Mouse (Mus musculus) liver, embryonic 16.5 days (tissue): Measurements from ENCODE around the gene Ranbp3l. TPM values are rescaled to one million over a fixed set of nuclear protein-coding genes. Genes with fewer than 3 reads are reported as not detected.

ENCODE experiments used
- ATAC-seq: fragments of 200-750 bp; cut with Nextera tagmentation; 2 replicates; pipeline ENCODE4 v1.8.0; 2017; ENCODE audit warnings: low read depth, mild to moderate bottlenecking, moderate number of reproducible peaks, moderate library complexity
- H3K27ac ChIP-seq: fragments of 300-500 bp; sonication (generic); 2 replicates; pipeline ENCODE4 v1.5.1; 2014; ENCODE audit warnings: mild to moderate bottlenecking, low read length
- H3K27me3 ChIP-seq: fragments of 300-500 bp; sonication (generic); 2 replicates; pipeline ENCODE4 v1.6.1; 2014; ENCODE audit warnings: low read depth, low read length, mixed read lengths; ENCODE audit not compliant: control insufficient read depth, insufficient read depth
- H3K36me3 ChIP-seq: fragments of 300-500 bp; sonication (generic); 2 replicates; pipeline ENCODE4 v1.6.1; 2014; ENCODE audit warnings: mild to moderate bottlenecking; ENCODE audit not compliant: control insufficient read depth, insufficient read depth
- H3K4me1 ChIP-seq: fragments of 300-500 bp; sonication (generic); 2 replicates; pipeline ENCODE4 v1.6.1; 2014; ENCODE audit warnings: low read depth, low read length, mixed read lengths; ENCODE audit not compliant: control insufficient read depth
- H3K4me2 ChIP-seq: fragments of 300-500 bp; sonication (generic); 2 replicates; pipeline ENCODE4 v1.6.1; 2014; ENCODE audit warnings: low read depth, low read length, mixed read lengths
- H3K4me3 ChIP-seq: fragments of 300-500 bp; sonication (generic); 2 replicates; pipeline ENCODE4 v1.5.1; 2014; ENCODE audit warnings: low read depth, mild to moderate bottlenecking, low read length
- H3K9ac ChIP-seq: fragments of 300-500 bp; sonication (generic); 2 replicates; pipeline ENCODE4 v1.6.1; 2014; ENCODE audit warnings: low read depth, low read length
- H3K9me3 ChIP-seq: fragments of 300-500 bp; sonication (generic); replicated peaks from 2 replicates; pipeline ENCODE4 v1.6.1; 2016; ENCODE audit warnings: low read length; ENCODE audit not compliant: control insufficient read depth
- WGBS: fragments of 180-500 bp; shearing (Covaris S2); extraction: QIAGEN DNeasy Blood & Tissue Kit; methylation state at CpG from one replicate; pipeline ENCODE4 v1.1.7; 2014; ENCODE audit not compliant: insufficient replicate concordance; 5-methylcytosine and 5-hydroxymethylcytosine counted together
- polyA plus RNA-seq: library from polyadenylated mRNA; unstranded; fragments of >200 nt; fragmentation: Nextera tagmentation; extraction: Ambion mirVana; gene quantifications from 2 replicates; pipeline ENCODE4 v1.2.1, GENCODE M21; 2015

Ranbp3l gene
- polyA plus RNA-seq = 0.51 and 1.1 TPM in 2 replicates

DNA sequence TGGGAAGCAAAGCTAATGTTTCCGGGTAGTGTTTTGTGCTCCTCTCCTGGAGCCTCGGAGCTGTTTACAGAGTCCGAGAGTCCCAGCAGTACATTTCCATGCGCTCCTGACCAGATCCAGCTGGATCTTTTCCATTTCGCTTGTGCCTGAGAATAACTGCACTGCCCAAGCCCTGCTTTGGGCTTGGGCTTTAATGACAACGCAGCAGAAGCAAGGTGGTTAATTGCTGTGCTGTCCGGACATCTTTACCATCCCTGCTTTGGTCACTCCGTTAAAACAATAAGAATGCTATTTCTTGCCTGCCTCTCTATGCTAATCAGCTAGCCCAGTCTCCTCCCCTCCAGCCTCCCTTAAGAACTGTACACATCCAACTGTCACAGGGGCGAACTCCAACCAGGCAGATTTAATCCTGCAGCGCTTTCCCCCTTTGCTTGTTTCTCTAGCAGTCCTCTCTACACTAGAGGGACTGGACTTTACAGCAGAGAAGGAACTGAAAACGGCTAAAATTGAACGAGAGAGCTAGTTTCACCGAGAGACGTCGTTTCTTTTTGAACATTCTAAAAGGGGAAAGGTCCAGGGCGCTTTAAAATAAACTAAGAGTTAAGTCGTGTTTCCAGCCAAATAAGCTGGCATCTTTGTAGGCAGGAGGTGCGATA is at the start of gene Ranbp3l:
Ranbp3l (plus strand) TSS at position 377 of the 656 bp plus-strand sequence.
- Histone ChIP-seq H3K4me1 (no peaks in the 10 kb centered on the region), H3K4me2 (peak within 1 kb of the TSS; percentile 35), H3K9me3 (no peaks in the 10 kb centered on the region), H3K9ac (no peak within 1 kb of the TSS), H3K27ac (no peak within 1 kb of the TSS), H3K27me3 (no peaks in the 10 kb centered on the region), H3K36me3 (no peaks in the 10 kb centered on the region), H3K4me3 (peak within 1 kb of the TSS; percentile 45)
- ATAC-seq = peak; percentile 45; the same call in 1 of the 2 replicates
- 56% methylated on average over 18 of the region's 18 CpGs for WGBS

GRCm38 (mm10) chr15:8930061-8930460 is 37.7 kb upstream of the Ranbp3l start:
- no peaks in the 10 kb centered on the region for H3K4me1 ChIP-seq
- no peaks in the 10 kb centered on the region for H3K9me3 ChIP-seq
- H3K27ac ChIP-seq = no peak overlapping the region
- no peaks in the 10 kb centered on the region for H3K27me3 ChIP-seq
- ATAC-seq = no peak
- WGBS = 47% methylated on average over 1 of the region's 1 CpGs
- no peak overlapping the region for H3K9ac ChIP-seq
- no peaks in the 10 kb centered on the region for H3K36me3 ChIP-seq
- H3K4me3 ChIP-seq = no peak overlapping the region
- H3K4me2 ChIP-seq = no peak overlapping the region

DNA sequence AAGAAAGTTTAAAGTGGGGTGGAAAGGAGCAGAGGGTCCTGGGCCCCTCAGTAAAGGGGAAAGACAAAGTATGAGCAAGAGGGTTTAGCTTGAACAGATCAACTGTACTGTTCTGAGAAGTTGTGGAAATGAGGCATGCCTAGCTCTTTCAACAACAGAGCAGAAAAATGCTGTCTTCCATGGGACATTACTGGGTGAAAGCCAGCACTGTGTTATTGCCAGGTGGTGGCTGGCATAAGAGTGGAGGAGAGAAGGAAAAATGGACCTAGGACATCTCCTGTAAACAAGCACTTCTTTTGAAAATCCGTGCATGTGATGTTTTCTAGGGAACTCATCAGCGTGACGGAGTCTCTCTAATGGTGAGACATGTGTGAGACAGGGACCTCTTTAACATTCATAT is 30.8 kb upstream of the Ranbp3l start:
- Histone ChIP-seq H3K36me3 (no peaks in the 10 kb centered on the region), H3K9ac (no peak overlapping the region), H3K4me3 (no peak overlapping the region), H3K4me1 (no peaks in the 10 kb centered on the region), H3K9me3 (no peaks in the 10 kb centered on the region), H3K27ac (no peak overlapping the region), H3K27me3 (no peaks in the 10 kb centered on the region), H3K4me2 (no peak overlapping the region)
- no peak for ATAC-seq
- 68% methylated on average over 3 of the region's 3 CpGs for WGBS

GRCm38 (mm10) chr15:8940861-8941260 is 26.9 kb upstream of the Ranbp3l start:
- ATAC-seq = no peak

GRCm38 (mm10) chr15:8950856-8951255 is 16.9 kb upstream of the Ranbp3l start:
- H3K36me3 ChIP-seq = no peaks in the 10 kb centered on the region
- no peaks in the 10 kb centered on the region for H3K27me3 ChIP-seq
- H3K9ac ChIP-seq = no peak overlapping the region
- H3K27ac ChIP-seq = no peak overlapping the region
- H3K4me2 ChIP-seq = no peak overlapping the region
- ATAC-seq = no peak
- 51% methylated on average over 4 of the region's 4 CpGs for WGBS
- H3K4me3 ChIP-seq = no peak overlapping the region
- no peaks in the 10 kb centered on the region for H3K4me1 ChIP-seq
- H3K9me3 ChIP-seq = no peaks in the 10 kb centered on the region

More at GRCm38 (mm10) chr15:8940861-8941260, 26.9 kb upstream of the Ranbp3l start:
- Histone ChIP-seq H3K4me1 (no peaks in the 10 kb centered on the region), H3K27ac (no peak overlapping the region), H3K9ac (no peak overlapping the region), H3K27me3 (no peaks in the 10 kb centered on the region), H3K36me3 (no peaks in the 10 kb centered on the region), H3K4me3 (no peak overlapping the region), H3K4me2 (no peak overlapping the region), H3K9me3 (no peaks in the 10 kb centered on the region)
- 65% methylated on average over 5 of the region's 5 CpGs for WGBS

DNA sequence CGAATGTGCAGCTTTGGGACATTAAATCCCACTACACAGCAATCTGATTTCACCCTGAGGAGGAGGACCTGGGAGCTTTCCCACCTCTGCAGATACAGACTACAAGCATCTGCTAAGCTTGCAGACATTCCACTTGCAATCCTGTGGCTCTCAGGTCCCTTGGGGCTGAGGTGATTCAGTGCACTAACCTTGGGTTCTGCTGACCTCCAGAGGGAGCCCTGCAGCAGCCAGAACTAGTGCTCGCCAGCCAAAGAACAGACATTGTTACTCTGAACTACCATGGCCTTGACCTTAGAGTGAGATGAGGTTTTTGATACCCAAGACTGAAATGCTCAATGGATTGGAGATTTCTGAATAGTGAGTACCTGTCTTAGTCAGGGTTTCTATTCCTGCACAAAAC is 4.4 kb upstream of the Ranbp3l start:
- H3K9me3 ChIP-seq = no peaks in the 10 kb centered on the region
- ATAC-seq = no peak
- no peaks in the 10 kb centered on the region for H3K36me3 ChIP-seq
- H3K27me3 ChIP-seq = no peaks in the 10 kb centered on the region
- H3K9ac ChIP-seq = no peak overlapping the region
- H3K4me2 ChIP-seq = no peak overlapping the region
- H3K4me1 ChIP-seq = no peaks in the 10 kb centered on the region
- H3K4me3 ChIP-seq = no peak overlapping the region
- 49% methylated on average over 2 of the region's 2 CpGs for WGBS
- no peak overlapping the region for H3K27ac ChIP-seq

DNA sequence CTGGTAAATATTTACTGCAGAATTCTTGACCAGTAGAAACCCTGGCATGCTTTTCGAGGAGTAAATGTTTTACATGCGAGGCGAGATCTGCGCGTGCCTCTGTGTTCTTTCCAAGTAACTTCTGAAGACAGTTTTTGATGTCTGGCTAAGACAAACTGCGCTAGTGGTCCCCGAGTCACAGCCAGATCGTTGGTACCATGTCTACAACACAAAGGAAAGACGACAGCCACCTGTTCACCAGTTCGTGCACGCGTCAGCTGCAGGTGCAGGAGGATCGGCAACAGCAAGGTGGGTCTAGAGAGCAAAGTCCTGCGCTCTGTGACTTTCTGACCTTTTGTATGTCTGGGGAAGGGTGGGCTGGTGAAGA is 463 bp downstream of the Ranbp3l start:
- H3K27ac ChIP-seq = no peak overlapping the region

GRCm38 (mm10) chr15:8969061-8969635 is 1.4 kb downstream of the Ranbp3l start:
- no peaks in the 10 kb centered on the region for H3K36me3 ChIP-seq
- H3K4me3 ChIP-seq = no peak overlapping the region
- no peaks in the 10 kb centered on the region for H3K4me1 ChIP-seq
- 66% methylated on average over 10 of the region's 10 CpGs for WGBS
- no peaks in the 10 kb centered on the region for H3K9me3 ChIP-seq
- no peaks in the 10 kb centered on the region for H3K27me3 ChIP-seq
- no peak overlapping the region for H3K4me2 ChIP-seq
- no peak for ATAC-seq
- H3K9ac ChIP-seq = no peak overlapping the region
- H3K27ac ChIP-seq = no peak overlapping the region

More for the DNA sequence above, 463 bp downstream of the Ranbp3l start:
- H3K4me3 ChIP-seq = peak overlapping the region; percentile 45
- no peaks in the 10 kb centered on the region for H3K36me3 ChIP-seq
- H3K4me1 ChIP-seq = no peaks in the 10 kb centered on the region
- H3K9me3 ChIP-seq = no peaks in the 10 kb centered on the region
- H3K27me3 ChIP-seq = no peaks in the 10 kb centered on the region
- whole genome bisulfite sequencing = 62% methylated on average over 14 of the region's 14 CpGs
- no peak overlapping the region for H3K9ac ChIP-seq
- peak; percentile 32; the same call in 1 of the 2 replicates for ATAC-seq
- H3K4me2 ChIP-seq = peak overlapping the region; percentile 35

DNA sequence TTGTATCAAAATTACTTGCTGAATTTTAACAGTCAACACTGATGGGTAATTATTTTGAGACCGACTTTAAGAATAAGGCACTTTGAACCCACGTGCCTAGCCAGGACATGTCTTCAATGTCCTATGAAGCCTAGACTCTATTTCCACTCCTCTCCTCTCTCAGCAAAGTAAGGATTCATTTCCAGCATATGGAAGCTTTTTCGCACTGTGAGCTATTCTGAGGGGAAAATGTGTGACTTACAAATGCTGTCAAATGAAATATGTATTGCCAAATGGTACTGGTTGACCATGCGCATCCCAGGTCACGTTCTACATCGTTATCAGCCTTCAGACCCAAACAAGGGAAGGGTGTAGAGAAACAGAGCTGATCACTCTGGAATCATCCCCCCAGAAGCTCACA is 23.5 kb downstream of the Ranbp3l start:
- H3K36me3 ChIP-seq = no peaks in the 10 kb centered on the region
- no peaks in the 10 kb centered on the region for H3K4me1 ChIP-seq
- 78% methylated on average over 6 of the region's 6 CpGs for WGBS
- H3K9ac ChIP-seq = no peak overlapping the region
- H3K27ac ChIP-seq = no peak overlapping the region
- no peaks in the 10 kb centered on the region for H3K27me3 ChIP-seq
- H3K4me2 ChIP-seq = no peak overlapping the region
- H3K4me3 ChIP-seq = no peak overlapping the region
- no peaks in the 10 kb centered on the region for H3K9me3 ChIP-seq
- ATAC-seq = no peak
